Mouse (Mus musculus): ENCODE measurements at regions not wholly inside any gene's neighbourhood (a gene's known extent, or its start where the extent isn't known, plus 50 kb on each side); places are given as distances from the start of the nearest gene placed in this dataset.
"Not testable (repeated sequence)": the region's sequence is repeated elsewhere in the genome, so short reads cannot be mapped to it uniquely, and the experiment has no call there.

DNA sequence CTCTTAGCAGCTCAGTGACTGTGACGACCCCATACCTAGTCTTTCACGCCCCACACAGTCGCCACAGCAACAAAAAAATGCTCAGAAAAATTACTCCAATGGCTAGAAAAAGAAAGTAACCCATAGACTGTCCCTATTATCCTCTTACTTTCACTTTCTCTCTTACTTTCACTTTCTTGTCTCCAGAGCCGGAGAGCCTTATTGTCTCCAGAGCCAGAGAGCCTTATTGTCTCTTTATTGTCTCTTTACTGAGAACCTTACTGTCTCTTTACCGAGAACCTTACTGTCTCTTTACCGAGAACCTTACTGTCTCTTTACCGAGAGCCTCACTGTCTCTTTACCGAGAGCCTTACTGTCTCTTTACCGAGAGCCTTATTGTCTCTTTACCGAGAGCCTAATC is 119.2 kb downstream of the Tnfsf18 start:
- not testable (repeated sequence) for H3K4me1 ChIP-seq (replicated peaks); H3K27me3 ChIP-seq; H3K27ac ChIP-seq (replicated peaks); H3K9ac ChIP-seq; H3K36me3 ChIP-seq; ATAC-seq (ENCODE audit: low read depth); H3K4me3 ChIP-seq; H3K4me2 ChIP-seq; H3K9me3 ChIP-seq
- 96% methylated on average over 10 of the region's 10 CpGs for WGBS

DNA sequence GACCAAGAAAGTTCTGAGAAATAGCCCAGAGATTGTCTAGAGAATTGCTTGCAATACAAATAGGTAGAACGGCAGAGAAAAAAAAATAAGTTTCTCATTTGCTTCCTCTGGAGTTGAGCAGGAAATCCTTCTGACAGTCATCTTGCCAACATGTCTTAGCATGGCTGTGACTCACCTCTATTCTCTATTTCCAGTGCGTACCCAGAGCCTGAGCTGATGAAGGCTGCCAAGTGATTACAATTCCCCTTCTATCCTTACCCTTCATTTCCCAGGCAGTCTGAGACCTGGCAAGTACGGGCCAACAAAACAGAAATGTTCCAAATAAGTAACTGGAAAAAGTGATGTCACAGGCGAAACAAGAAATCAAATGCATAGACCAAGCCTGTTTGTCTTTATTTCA is 113.0 kb downstream of the Tnfsf18 start:
- no peaks in the 10 kb centered on the region for H3K9me3 ChIP-seq
- no peaks in the 10 kb centered on the region for H3K27me3 ChIP-seq
- H3K4me3 ChIP-seq, result no peak overlapping the region
- H3K9ac ChIP-seq, result no peak overlapping the region
- 85% methylated on average over 4 of the region's 4 CpGs for WGBS
- no peak for ATAC-seq (ENCODE audit: low read depth)
- no peak overlapping the region for H3K27ac ChIP-seq (replicated peaks)
- no peaks in the 10 kb centered on the region for H3K4me1 ChIP-seq (replicated peaks)
- no peaks in the 10 kb centered on the region for H3K36me3 ChIP-seq
- no peak overlapping the region for H3K4me2 ChIP-seq

DNA sequence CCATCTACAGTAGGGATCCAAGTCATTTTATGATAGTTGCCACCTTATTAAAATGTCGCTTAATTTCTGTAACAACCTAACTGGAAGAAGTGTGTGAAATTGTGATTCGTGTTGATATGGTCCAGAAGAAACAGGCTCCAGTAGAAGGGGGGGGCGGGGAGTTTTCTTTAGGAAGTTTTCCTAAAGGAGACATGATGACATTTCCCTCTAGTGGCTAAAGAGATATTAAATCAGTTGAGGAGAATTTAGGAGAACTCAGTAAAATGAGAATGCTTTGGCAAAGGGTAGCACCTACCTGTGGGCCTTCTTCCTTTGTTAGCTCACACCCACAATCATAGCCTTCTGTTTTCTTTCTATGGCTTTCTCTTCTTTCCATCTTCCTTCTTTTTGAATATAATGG is 107.7 kb downstream of the Tnfsf18 start:
- H3K27ac ChIP-seq (replicated peaks), result no peak overlapping the region
- no peaks in the 10 kb centered on the region for H3K27me3 ChIP-seq
- no peak overlapping the region for H3K9ac ChIP-seq
- 89% methylated on average over 3 of the region's 3 CpGs for WGBS
- no peaks in the 10 kb centered on the region for H3K9me3 ChIP-seq
- no peak for ATAC-seq (ENCODE audit: low read depth)
- no peaks in the 10 kb centered on the region for H3K4me1 ChIP-seq (replicated peaks)
- no peaks in the 10 kb centered on the region for H3K36me3 ChIP-seq
- no peak overlapping the region for H3K4me2 ChIP-seq
- no peak overlapping the region for H3K4me3 ChIP-seq

DNA sequence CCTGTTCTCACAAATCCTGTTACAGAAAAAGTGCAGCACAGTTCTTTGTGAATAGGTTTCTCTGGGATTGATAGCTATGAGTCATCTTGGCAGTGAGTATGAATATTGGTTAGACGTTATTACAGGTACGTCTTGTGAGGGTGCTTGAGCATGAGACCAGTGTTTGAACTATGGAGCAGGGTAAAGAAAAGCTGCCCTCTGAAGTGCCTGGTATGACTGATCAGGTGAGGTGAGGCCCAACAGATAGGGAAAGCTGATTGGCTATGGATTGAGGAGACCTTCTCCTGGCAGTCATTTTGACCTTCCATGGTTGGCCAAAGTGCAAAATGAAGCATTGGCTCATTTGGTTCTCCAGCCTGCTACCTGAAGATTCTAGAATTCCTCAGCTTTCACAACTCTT is 106.7 kb downstream of the Tnfsf18 start:
- ATAC-seq (ENCODE audit: low read depth), result no peak

DNA sequence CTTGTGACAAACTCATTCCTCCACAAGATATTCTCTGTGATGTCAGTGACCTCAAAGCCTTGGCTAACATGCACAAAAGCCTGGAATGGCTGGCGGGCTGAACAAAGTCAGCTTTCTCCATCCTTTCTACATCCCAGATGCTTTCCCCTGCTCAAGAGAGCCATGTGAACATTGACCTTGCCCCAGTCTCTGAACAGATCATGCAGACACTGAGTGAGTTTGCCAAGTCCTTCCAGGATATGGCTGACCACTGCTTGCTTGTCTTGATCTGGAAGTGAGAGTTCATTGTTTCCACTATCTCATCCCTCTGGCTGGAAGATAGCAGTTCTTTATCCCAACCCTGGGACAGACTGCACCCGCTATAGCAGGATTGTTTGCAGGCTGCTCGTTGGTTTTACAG is 103.7 kb downstream of the Tnfsf18 start:
- no peak for ATAC-seq (ENCODE audit: low read depth)
- Histone ChIP-seq H3K4me1 (replicated peaks) (no peaks in the 10 kb centered on the region), H3K4me2 (no peak overlapping the region), H3K36me3 (no peaks in the 10 kb centered on the region), H3K27me3 (no peaks in the 10 kb centered on the region), H3K27ac (replicated peaks) (no peak overlapping the region), H3K4me3 (no peak overlapping the region), H3K9me3 (no peaks in the 10 kb centered on the region), H3K9ac (no peak overlapping the region)
- 82% methylated on average over 3 of the region's 3 CpGs for WGBS

More for the DNA sequence above, 106.7 kb downstream of the Tnfsf18 start:
- H3K4me2 ChIP-seq, result no peak overlapping the region
- no peak overlapping the region for H3K9ac ChIP-seq
- no peak overlapping the region for H3K27ac ChIP-seq (replicated peaks)
- no peaks in the 10 kb centered on the region for H3K36me3 ChIP-seq
- H3K4me3 ChIP-seq, result no peak overlapping the region
- no peaks in the 10 kb centered on the region for H3K4me1 ChIP-seq (replicated peaks)
- no peaks in the 10 kb centered on the region for H3K9me3 ChIP-seq
- 96% methylated on average over 2 of the region's 2 CpGs for WGBS
- H3K27me3 ChIP-seq, result no peaks in the 10 kb centered on the region

DNA sequence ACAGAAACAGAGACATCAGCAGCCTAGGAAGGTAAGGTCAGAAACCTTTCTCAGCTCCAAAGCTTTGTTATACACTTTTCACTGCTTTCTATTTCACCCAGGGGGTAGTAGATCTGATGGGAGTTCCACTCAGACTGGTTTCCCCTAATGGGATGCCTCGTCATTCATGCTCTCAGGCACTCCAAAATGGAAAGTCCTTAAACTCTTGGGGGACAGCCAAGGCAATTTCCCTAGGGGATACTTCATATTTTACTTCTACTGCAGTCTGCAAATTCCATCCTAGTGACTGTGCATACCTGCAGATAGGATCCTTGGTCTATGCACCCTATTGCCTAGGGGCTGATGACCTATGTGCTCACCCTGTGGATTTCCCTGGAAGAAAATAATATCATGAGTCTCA is 82.1 kb downstream of the Tnfsf18 start:
- Histone ChIP-seq H3K9me3 (no peaks in the 10 kb centered on the region), H3K9ac (no peak overlapping the region), H3K36me3 (no peaks in the 10 kb centered on the region), H3K4me3 (no peak overlapping the region), H3K4me1 (replicated peaks) (no peaks in the 10 kb centered on the region), H3K27me3 (no peaks in the 10 kb centered on the region), H3K4me2 (no peak overlapping the region), H3K27ac (replicated peaks) (no peak overlapping the region)
- no peak for ATAC-seq (ENCODE audit: low read depth)
- 72% methylated on average over 1 of the region's 1 CpGs for WGBS

DNA sequence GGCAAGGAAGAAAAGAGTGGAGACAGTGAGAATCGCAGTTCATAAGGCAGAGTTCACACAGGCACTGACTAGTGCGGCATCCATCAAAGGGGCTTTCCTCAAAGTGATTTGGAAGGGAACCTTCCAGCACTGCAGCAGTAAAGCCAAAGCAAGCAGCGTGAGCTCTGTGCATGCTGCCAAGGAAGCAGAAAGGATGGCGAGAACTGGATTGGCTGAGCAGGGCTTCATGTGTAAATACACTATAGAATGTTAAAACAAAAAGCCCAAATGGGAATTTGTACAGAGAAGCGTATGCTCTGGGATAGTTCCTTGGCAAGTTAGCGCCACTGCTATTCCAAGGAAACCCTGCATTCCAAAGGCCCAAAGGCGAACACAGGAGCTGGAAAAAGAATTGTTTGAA is 81.5 kb downstream of the Tnfsf18 start:
- Histone ChIP-seq H3K27me3 (no peaks in the 10 kb centered on the region), H3K4me3 (no peak overlapping the region), H3K4me2 (no peak overlapping the region), H3K36me3 (no peaks in the 10 kb centered on the region), H3K9ac (no peak overlapping the region), H3K27ac (replicated peaks) (no peak overlapping the region), H3K4me1 (replicated peaks) (no peaks in the 10 kb centered on the region), H3K9me3 (no peaks in the 10 kb centered on the region)
- 0 out of 2 replicates have a peak, but pooled peaks have one; percentile 43 for ATAC-seq (ENCODE audit: low read depth)
- WGBS, result 57% methylated on average over 7 of the region's 7 CpGs

DNA sequence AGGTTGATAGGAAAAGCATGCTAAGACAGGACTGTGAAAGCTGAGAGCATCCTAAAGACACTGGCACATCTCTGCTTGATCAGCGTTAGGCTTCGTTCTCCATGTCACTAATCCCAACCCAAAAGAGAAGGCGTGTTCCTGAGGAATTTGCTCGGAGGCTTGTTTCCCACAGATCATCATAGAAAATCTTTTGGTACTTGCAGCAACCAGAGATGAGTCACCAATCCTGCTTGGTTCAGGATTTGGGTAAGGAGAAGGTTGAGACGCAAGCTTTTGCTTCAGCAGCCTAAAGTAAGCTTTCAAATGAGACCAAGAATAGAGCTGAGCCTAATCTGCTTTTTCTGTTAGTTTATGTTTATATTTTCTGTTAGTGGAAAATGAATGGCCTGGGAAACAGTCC is 80.7 kb downstream of the Tnfsf18 start:
- H3K27me3 ChIP-seq, result no peaks in the 10 kb centered on the region
- H3K4me2 ChIP-seq, result no peak overlapping the region
- H3K9ac ChIP-seq, result no peak overlapping the region
- H3K9me3 ChIP-seq, result no peaks in the 10 kb centered on the region
- no peaks in the 10 kb centered on the region for H3K4me1 ChIP-seq (replicated peaks)
- H3K36me3 ChIP-seq, result no peaks in the 10 kb centered on the region
- no peak overlapping the region for H3K4me3 ChIP-seq
- WGBS, result 90% methylated on average over 5 of the region's 5 CpGs
- H3K27ac ChIP-seq (replicated peaks), result no peak overlapping the region
- ATAC-seq (ENCODE audit: low read depth), result no peak

DNA sequence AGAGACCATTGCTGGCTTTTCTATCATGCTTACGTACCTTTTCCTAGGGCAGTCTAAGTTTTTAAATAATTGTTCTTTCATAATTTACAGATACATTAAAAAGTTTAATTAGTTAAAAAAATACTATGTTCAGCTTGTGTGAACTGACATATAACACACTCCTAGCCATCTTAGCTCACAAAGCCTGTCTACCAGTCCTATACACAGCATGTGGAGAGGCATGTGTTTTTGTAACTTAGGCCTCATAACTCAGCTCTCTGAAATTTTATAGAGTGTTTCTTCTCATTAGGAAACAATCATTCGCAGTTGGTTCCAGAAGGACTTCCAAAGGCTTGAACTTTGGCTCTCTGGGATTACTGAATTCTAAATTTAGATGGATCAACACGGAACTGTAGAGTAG is 76.3 kb downstream of the Tnfsf18 start:
- H3K4me2 ChIP-seq, result no peak overlapping the region
- no peaks in the 10 kb centered on the region for H3K27me3 ChIP-seq
- no peaks in the 10 kb centered on the region for H3K4me1 ChIP-seq (replicated peaks)
- H3K36me3 ChIP-seq, result no peaks in the 10 kb centered on the region
- H3K9ac ChIP-seq, result no peak overlapping the region
- H3K4me3 ChIP-seq, result no peak overlapping the region
- no peak for ATAC-seq (ENCODE audit: low read depth)
- WGBS, result 85% methylated on average over 3 of the region's 3 CpGs
- H3K27ac ChIP-seq (replicated peaks), result no peak overlapping the region
- H3K9me3 ChIP-seq, result no peaks in the 10 kb centered on the region

DNA sequence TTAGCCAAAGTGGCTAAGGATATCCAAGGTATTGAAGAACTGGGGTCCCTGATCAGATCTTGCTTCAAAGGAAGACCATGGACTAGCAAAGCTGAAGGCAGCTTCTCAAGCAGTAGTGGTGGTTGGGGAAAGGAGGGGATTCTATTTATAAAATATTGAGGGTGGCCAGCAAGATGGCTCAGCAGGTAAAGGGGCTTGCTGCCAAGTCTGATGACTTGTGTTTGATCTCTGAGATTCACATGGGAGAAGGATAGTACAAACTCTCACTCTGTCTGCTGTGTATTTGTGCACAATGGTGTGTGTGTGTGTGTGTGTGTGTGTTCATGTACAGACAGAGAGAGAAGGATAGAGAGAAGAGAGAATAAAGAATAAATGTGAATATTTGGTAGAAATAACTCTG is 73.4 kb downstream of the Tnfsf18 start:
- H3K36me3 ChIP-seq, result no peaks in the 10 kb centered on the region
- H3K4me1 ChIP-seq (replicated peaks), result no peaks in the 10 kb centered on the region
- no peak overlapping the region for H3K4me3 ChIP-seq
- H3K9ac ChIP-seq, result no peak overlapping the region
- H3K27ac ChIP-seq (replicated peaks), result no peak overlapping the region
- H3K9me3 ChIP-seq, result no peaks in the 10 kb centered on the region
- no peaks in the 10 kb centered on the region for H3K27me3 ChIP-seq
- no peak for ATAC-seq (ENCODE audit: low read depth)
- H3K4me2 ChIP-seq, result no peak overlapping the region

DNA sequence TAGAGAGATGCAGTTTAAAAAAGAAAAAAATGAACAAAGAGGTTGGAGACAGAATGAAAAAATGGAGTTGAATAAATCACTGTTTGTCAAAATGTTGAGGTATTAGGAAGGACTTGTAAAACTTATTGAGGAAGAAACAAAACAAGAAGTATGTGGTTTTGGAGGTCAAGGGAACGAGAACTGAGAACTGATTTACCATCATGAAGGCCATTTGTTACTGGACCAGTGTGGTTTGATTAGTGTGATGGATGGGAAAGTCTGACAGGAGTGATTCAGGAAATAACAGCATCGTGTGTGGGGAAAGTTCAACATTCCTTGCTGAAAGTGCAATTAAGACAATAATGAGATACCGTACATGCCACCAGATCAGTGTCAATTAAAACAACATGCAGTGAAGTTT is 65.9 kb downstream of the Tnfsf18 start:
- no peak overlapping the region for H3K27ac ChIP-seq (replicated peaks)
- WGBS, result 77% methylated on average over 3 of the region's 3 CpGs
- no peak overlapping the region for H3K4me2 ChIP-seq
- H3K4me3 ChIP-seq, result no peak overlapping the region
- no peaks in the 10 kb centered on the region for H3K27me3 ChIP-seq
- ATAC-seq (ENCODE audit: low read depth), result no peak
- no peak overlapping the region for H3K9ac ChIP-seq
- H3K9me3 ChIP-seq, result no peaks in the 10 kb centered on the region
- no peaks in the 10 kb centered on the region for H3K36me3 ChIP-seq
- H3K4me1 ChIP-seq (replicated peaks), result no peaks in the 10 kb centered on the region

All from neural tube, embryonic 13.5 days (tissue).